Mouse (Mus musculus) spleen, adult 2 months (tissue): ENCODE measurements around the gene Rap1b.

Experiments
- CTCF ChIP-seq: fragments of 200-500 bp; IDR thresholded peaks from 2 replicates; pipeline ENCODE4 v1.5.1; 2011; ENCODE audit warnings: mild to moderate bottlenecking, inconsistent platforms; ENCODE audit not compliant: insufficient read depth, insufficient read length, insufficient replicate concordance; ENCODE audit errors: extremely low read depth
- POLR2A ChIP-seq: fragments of 200-500 bp; IDR thresholded peaks from 2 replicates; pipeline ENCODE4 v1.6.1; 2011; ENCODE audit warnings: low read depth, low read length, inconsistent platforms

DNA sequence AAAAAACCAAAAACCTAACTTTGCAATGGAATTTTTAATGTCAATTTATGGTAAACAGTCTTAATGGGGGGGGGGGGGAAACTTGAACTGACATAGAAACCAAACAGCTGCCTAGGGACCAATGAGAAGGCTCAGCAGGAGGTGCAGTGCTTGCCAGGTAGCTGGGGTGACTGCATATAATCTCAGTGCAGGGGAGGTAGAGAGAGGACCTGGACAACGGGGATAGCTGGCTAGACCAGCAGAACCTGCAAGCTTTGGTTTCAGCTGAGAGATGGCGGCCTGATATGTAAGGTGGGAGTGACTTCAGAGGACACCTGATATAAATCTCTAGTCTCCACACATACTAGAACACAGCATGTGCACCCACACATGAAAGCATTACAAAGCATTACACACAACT, 33.3 kb downstream of the Rap1b start:
- TF ChIP-seq CTCF, result no peak
- TF ChIP-seq POLR2A, result no peak
